Mouse (Mus musculus) liver, adult (tissue): ENCODE results near the gene Copz2.

ENCODE experiments used
- GATA4 ChIP-seq: IDR thresholded peaks from 2 replicates; pipeline ENCODE4 v1.6.1; 2014; ENCODE audit warnings: mild to moderate bottlenecking, low read length; ENCODE audit not compliant: insufficient replicate concordance

The Copz2 gene

GRCm38 (mm10) chr11:96876300-96877040, 26.8 kb downstream of the Copz2 start:
- no peak for TF ChIP-seq GATA4

- no peak for TF ChIP-seq GATA4
Measured at GRCm38 (mm10) chr11:96877071-96877470, 27.4 kb downstream of the Copz2 start.

GRCm38 (mm10) chr11:96878715-96879114, 29.0 kb downstream of the Copz2 start:
- no peak for TF ChIP-seq GATA4

GRCm38 (mm10) chr11:96879359-96879758, 29.7 kb downstream of the Copz2 start:
- TF ChIP-seq GATA4: no peak

GRCm38 (mm10) chr11:96880296-96880695, 30.6 kb downstream of the Copz2 start:
- TF ChIP-seq GATA4: no peak

GRCm38 (mm10) chr11:96885901-96886340, 36.3 kb downstream of the Copz2 start:
- no peak for TF ChIP-seq GATA4

- TF ChIP-seq GATA4: no peak
Measured at GRCm38 (mm10) chr11:96886942-96887546, 37.4 kb downstream of the Copz2 start.

- no peak for TF ChIP-seq GATA4
Measured at GRCm38 (mm10) chr11:96891784-96892527, 42.3 kb downstream of the Copz2 start.

- TF ChIP-seq GATA4: no peak
Measured at GRCm38 (mm10) chr11:96893203-96893842, 43.7 kb downstream of the Copz2 start.

GRCm38 (mm10) chr11:96895886-96896285, 46.2 kb downstream of the Copz2 start:
- TF ChIP-seq GATA4: no peak

GRCm38 (mm10) chr11:96899449-96900306, 50.0 kb downstream of the Copz2 start:
- no peak for TF ChIP-seq GATA4

GRCm38 (mm10) chr11:96901332-96901731, 51.7 kb downstream of the Copz2 start:
- no peak for TF ChIP-seq GATA4

- TF ChIP-seq GATA4: no peak
Measured at GRCm38 (mm10) chr11:96902639-96903635, 53.3 kb downstream of the Copz2 start.
